Mouse (Mus musculus): ENCODE measurements around the gene Pisd. TPM values are rescaled to one million over a fixed set of nuclear protein-coding genes. Genes with fewer than 3 reads are reported as not detected.

Gene Pisd
- polyA plus RNA-seq, 1 experiment from 2014 or later: 114 TPM

- H3K27ac ChIP-seq (ENCODE audit: low read length): no peak overlapping the region
- H3K4me1 ChIP-seq (ENCODE audit: control insufficient read depth, insufficient read depth, low read length): peaks cover 33% of the 10 kb centered on the region
- H3K4me2 ChIP-seq (ENCODE audit: low read depth, low read length): no peak overlapping the region
- no peaks in the 10 kb centered on the region for H3K36me3 ChIP-seq (ENCODE audit: control insufficient read depth, insufficient read depth, low read length)
- no peak overlapping the region for H3K9ac ChIP-seq (ENCODE audit: low read depth, low read length)
- no peaks in the 10 kb centered on the region for H3K27me3 ChIP-seq (replicated peaks; ENCODE audit: control insufficient read depth, insufficient read depth, low read length)
- ATAC-seq: no peak
- no peaks in the 10 kb centered on the region for H3K9me3 ChIP-seq (ENCODE audit: control insufficient read depth, low read length)
- no peak overlapping the region for H3K4me3 ChIP-seq (ENCODE audit: low read length)
- 80% methylated on average over 9 of the region's 9 CpGs for WGBS
Observed at GRCm38 (mm10) chr5:32720416-32720815, 65.0 kb downstream of the Pisd start.

GRCm38 (mm10) chr5:32718916-32719315 is 66.5 kb downstream of the Pisd start:
- no peak overlapping the region for H3K4me2 ChIP-seq (ENCODE audit: low read depth, low read length)
- 39% methylated on average over 6 of the region's 6 CpGs for WGBS
- peak; percentile 22; the same call in 1 of the 2 replicates for ATAC-seq

DNA sequence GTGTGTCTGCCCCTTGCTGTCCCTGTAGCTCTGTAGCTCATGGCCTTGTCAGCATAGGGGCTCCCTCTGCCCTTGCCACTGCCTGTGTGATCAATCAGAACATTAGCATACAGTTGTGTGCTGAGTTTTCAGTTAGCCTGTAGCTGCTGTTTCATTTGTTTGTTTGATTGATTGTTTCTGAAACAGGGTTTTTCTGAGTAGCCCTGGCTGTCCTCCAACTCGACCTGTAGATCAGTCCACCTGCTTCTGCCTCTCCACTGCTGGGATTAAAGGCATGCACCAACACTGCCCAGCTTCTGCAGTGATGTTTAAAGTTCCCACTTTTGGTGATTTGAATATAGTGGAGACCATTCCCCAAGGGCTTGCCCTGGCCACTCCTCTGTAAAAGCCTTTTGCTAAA is 67.7 kb downstream of the Pisd start:
- Histone ChIP-seq H3K4me1 (ENCODE audit: control insufficient read depth, insufficient read depth, low read length) (peaks cover 20% of the 10 kb centered on the region), H3K4me3 (ENCODE audit: low read length) (no peak overlapping the region), H3K4me2 (ENCODE audit: low read depth, low read length) (no peak overlapping the region), H3K27ac (ENCODE audit: low read length) (no peak overlapping the region), H3K9me3 (ENCODE audit: control insufficient read depth, low read length) (no peaks in the 10 kb centered on the region), H3K36me3 (ENCODE audit: control insufficient read depth, insufficient read depth, low read length) (no peaks in the 10 kb centered on the region), H3K27me3 (replicated peaks; ENCODE audit: control insufficient read depth, insufficient read depth, low read length) (no peaks in the 10 kb centered on the region), H3K9ac (ENCODE audit: low read depth, low read length) (no peak overlapping the region)
- WGBS: 35% methylated on average over 1 of the region's 1 CpGs
- no peak for ATAC-seq

More at GRCm38 (mm10) chr5:32718916-32719315, 66.5 kb downstream of the Pisd start:
- Histone ChIP-seq H3K9ac (ENCODE audit: low read depth, low read length) (no peak overlapping the region), H3K27ac (ENCODE audit: low read length) (peak overlapping the region; percentile 8; the same call in 1 of the 2 replicates), H3K36me3 (ENCODE audit: control insufficient read depth, insufficient read depth, low read length) (no peaks in the 10 kb centered on the region), H3K9me3 (ENCODE audit: control insufficient read depth, low read length) (no peaks in the 10 kb centered on the region), H3K4me1 (ENCODE audit: control insufficient read depth, insufficient read depth, low read length) (peaks cover 27% of the 10 kb centered on the region), H3K4me3 (ENCODE audit: low read length) (no peak overlapping the region), H3K27me3 (replicated peaks; ENCODE audit: control insufficient read depth, insufficient read depth, low read length) (no peaks in the 10 kb centered on the region)

GRCm38 (mm10) chr5:32713703-32714467 is 71.6 kb downstream of the Pisd start:
- under 1% methylated on average over 55 of the region's 55 CpGs for WGBS

DNA sequence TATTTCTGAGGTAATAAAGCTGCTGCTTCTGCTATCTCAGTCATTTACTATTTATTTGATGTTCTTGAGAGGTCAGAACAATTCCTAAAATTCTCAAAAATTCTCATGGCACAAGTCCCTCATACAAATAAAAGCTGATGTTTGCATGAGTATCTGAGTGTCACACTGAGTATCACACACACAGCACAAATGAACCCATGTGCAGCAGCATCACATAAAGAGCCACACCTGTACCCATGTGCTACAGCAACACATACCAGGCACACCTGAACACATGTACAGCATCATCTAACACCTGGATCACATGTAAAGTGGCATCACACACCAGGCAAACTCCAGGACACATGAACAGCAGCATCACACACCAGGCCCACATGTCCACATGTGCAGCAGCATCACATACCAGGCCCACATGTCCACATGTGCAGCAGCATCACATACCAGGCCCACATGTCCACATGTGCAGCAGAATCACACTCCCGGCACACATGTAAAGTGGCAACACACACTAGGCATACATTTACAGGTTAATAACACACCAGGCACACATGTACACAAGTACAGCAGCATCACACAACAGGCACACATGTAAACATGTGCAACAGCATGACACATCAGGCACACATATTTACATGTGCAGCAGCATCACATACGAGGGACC is 72.3 kb downstream of the Pisd start:
- Histone ChIP-seq H3K4me3 (ENCODE audit: low read length) (peak overlapping the region; percentile 71), H3K9me3 (ENCODE audit: control insufficient read depth, low read length) (no peaks in the 10 kb centered on the region), H3K9ac (ENCODE audit: low read depth, low read length) (peak overlapping the region; percentile 80), H3K36me3 (ENCODE audit: control insufficient read depth, insufficient read depth, low read length) (no peaks in the 10 kb centered on the region), H3K4me2 (ENCODE audit: low read depth, low read length) (peak overlapping the region; percentile 71), H3K27ac (ENCODE audit: low read length) (peak overlapping the region; percentile 97), H3K4me1 (ENCODE audit: control insufficient read depth, insufficient read depth, low read length) (0 out of 2 replicates have a peak, but pooled peaks cover 6% of the 10 kb centered on the region), H3K27me3 (replicated peaks; ENCODE audit: control insufficient read depth, insufficient read depth, low read length) (no peaks in the 10 kb centered on the region)
- WGBS: 27% methylated on average over 2 of the region's 2 CpGs
- 0 out of 2 replicates have a peak, but pooled peaks have one; percentile 0 for ATAC-seq

More at GRCm38 (mm10) chr5:32713703-32714467, 71.6 kb downstream of the Pisd start:
- H3K9ac ChIP-seq (ENCODE audit: low read depth, low read length): peak overlapping the region; percentile 80
- H3K36me3 ChIP-seq (ENCODE audit: control insufficient read depth, insufficient read depth, low read length): no peaks in the 10 kb centered on the region
- ATAC-seq: peak; percentile 97
- peak overlapping the region; percentile 97 for H3K27ac ChIP-seq (ENCODE audit: low read length)
- peaks cover 6% of the 10 kb centered on the region for H3K4me1 ChIP-seq (ENCODE audit: control insufficient read depth, insufficient read depth, low read length)
- no peaks in the 10 kb centered on the region for H3K9me3 ChIP-seq (ENCODE audit: control insufficient read depth, low read length)
- no peaks in the 10 kb centered on the region for H3K27me3 ChIP-seq (replicated peaks; ENCODE audit: control insufficient read depth, insufficient read depth, low read length)
- peak overlapping the region; percentile 71 for H3K4me2 ChIP-seq (ENCODE audit: low read depth, low read length)
- H3K4me3 ChIP-seq (ENCODE audit: low read length): peak overlapping the region; percentile 71

GRCm38 (mm10) chr5:32712221-32713041 is 73.0 kb downstream of the Pisd start:
- Histone ChIP-seq H3K4me1 (ENCODE audit: control insufficient read depth, insufficient read depth, low read length) (0 out of 2 replicates have a peak, but pooled peaks cover 8% of the 10 kb centered on the region), H3K27me3 (replicated peaks; ENCODE audit: control insufficient read depth, insufficient read depth, low read length) (no peaks in the 10 kb centered on the region), H3K4me3 (ENCODE audit: low read length) (peak overlapping the region; percentile 71), H3K36me3 (ENCODE audit: control insufficient read depth, insufficient read depth, low read length) (no peaks in the 10 kb centered on the region), H3K9me3 (ENCODE audit: control insufficient read depth, low read length) (no peaks in the 10 kb centered on the region), H3K9ac (ENCODE audit: low read depth, low read length) (no peak overlapping the region), H3K27ac (ENCODE audit: low read length) (peak overlapping the region; percentile 97), H3K4me2 (ENCODE audit: low read depth, low read length) (peak overlapping the region; percentile 71; the same call in 1 of the 2 replicates)
- no peak for ATAC-seq
- WGBS: 69% methylated on average over 4 of the region's 4 CpGs

GRCm38 (mm10) chr5:32711485-32711884 is 74.0 kb downstream of the Pisd start:
- Histone ChIP-seq H3K36me3 (ENCODE audit: control insufficient read depth, insufficient read depth, low read length) (no peaks in the 10 kb centered on the region), H3K9ac (ENCODE audit: low read depth, low read length) (no peak overlapping the region), H3K9me3 (ENCODE audit: control insufficient read depth, low read length) (no peaks in the 10 kb centered on the region), H3K4me1 (ENCODE audit: control insufficient read depth, insufficient read depth, low read length) (0 out of 2 replicates have a peak, but pooled peaks cover 8% of the 10 kb centered on the region), H3K4me3 (ENCODE audit: low read length) (no peak overlapping the region), H3K4me2 (ENCODE audit: low read depth, low read length) (no peak overlapping the region), H3K27me3 (replicated peaks; ENCODE audit: control insufficient read depth, insufficient read depth, low read length) (no peaks in the 10 kb centered on the region), H3K27ac (ENCODE audit: low read length) (no peak overlapping the region; the same call in 1 of the 2 replicates)
- WGBS: 77% methylated on average over 5 of the region's 5 CpGs
- ATAC-seq: no peak

DNA sequence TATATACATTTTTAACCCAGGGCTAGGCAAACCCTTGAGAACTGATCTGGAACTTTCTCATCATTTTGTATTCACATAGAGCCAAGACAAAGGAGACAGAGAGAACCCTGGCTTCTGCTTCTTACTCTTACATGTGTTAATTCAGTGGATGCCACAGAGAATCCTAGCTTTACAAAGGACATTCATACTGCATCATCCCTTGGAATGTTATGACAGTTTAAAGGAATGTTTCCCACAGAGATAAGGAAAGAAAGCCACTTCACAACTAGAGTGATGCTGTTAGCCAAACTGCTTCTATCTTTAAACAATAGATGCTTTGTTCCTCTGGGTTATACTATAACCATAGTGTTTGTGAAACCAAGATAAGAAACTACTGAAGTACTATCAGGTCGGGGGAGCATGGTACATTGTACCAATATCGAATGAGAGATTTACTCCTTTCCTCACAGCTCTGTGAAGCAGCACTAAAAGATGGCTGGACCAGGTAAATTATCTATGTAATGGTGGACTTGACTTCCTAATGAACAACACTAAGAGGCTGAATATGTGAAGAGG is 79.1 kb downstream of the Pisd start:
- 42% methylated on average over 2 of the region's 2 CpGs for WGBS
- no peak overlapping the region for H3K9ac ChIP-seq (ENCODE audit: low read depth, low read length)
- peak overlapping the region; percentile 9; the same call in 1 of the 2 replicates for H3K27ac ChIP-seq (ENCODE audit: low read length)
- H3K36me3 ChIP-seq (ENCODE audit: control insufficient read depth, insufficient read depth, low read length): no peaks in the 10 kb centered on the region
- H3K9me3 ChIP-seq (ENCODE audit: control insufficient read depth, low read length): no peaks in the 10 kb centered on the region
- H3K4me3 ChIP-seq (ENCODE audit: low read length): no peak overlapping the region
- ATAC-seq: peak; percentile 88
- H3K27me3 ChIP-seq (replicated peaks; ENCODE audit: control insufficient read depth, insufficient read depth, low read length): no peaks in the 10 kb centered on the region
- no peak overlapping the region for H3K4me2 ChIP-seq (ENCODE audit: low read depth, low read length)
- 0 out of 2 replicates have a peak, but pooled peaks cover 5% of the 10 kb centered on the region for H3K4me1 ChIP-seq (ENCODE audit: control insufficient read depth, insufficient read depth, low read length)
